Mouse (Mus musculus) natural killer cell, adult 2 months (primary cell): Measurements from ENCODE around the gene Myoc.
A peak's percentile ranks its signal among the peaks of the same experiment; 100 is the strongest.
"Not testable (repeated sequence)": the region's sequence is repeated elsewhere in the genome, so short reads cannot be mapped to it uniquely, and the experiment has no call there.

Experiments
- DNase-seq, 2 experiments: peaks; one replicate each; pipeline ENCODE4 v3.0.0; 2022; ENCODE audit warnings: low spot score in 2 of 2

Gene Myoc

GRCm38 (mm10) chr1:162639051-162639750 lies at the start of gene Myoc:
Gene Myoc (plus strand): TSS chr1:162639155.
- no peak for DNase-seq

- DNase-seq: no peak
Measured at GRCm38 (mm10) chr1:162589443-162589842, 49.5 kb upstream of the Myoc start.

- no peak for DNase-seq
Measured at GRCm38 (mm10) chr1:162590415-162590997, 48.4 kb upstream of the Myoc start.

- no peak for DNase-seq
Measured at GRCm38 (mm10) chr1:162597379-162598102, 41.4 kb upstream of the Myoc start.

GRCm38 (mm10) chr1:162599617-162600016 lies 39.3 kb upstream of the Myoc start:
- DNase-seq: no peak

GRCm38 (mm10) chr1:162601288-162601687 lies 37.7 kb upstream of the Myoc start:
- DNase-seq: no peak

- DNase-seq: no peak
Measured at GRCm38 (mm10) chr1:162608127-162608526, 30.8 kb upstream of the Myoc start.

- no peak for DNase-seq
Measured at GRCm38 (mm10) chr1:162609633-162610250, 29.2 kb upstream of the Myoc start.

GRCm38 (mm10) chr1:162611191-162611590 lies 27.8 kb upstream of the Myoc start:
- no peak for DNase-seq

- DNase-seq: peak; percentile 15 to 27
Measured at GRCm38 (mm10) chr1:162615511-162615910, 23.4 kb upstream of the Myoc start.

- DNase-seq: no peak
Measured at GRCm38 (mm10) chr1:162620487-162620886, 18.5 kb upstream of the Myoc start.

GRCm38 (mm10) chr1:162623895-162624294 lies 15.1 kb upstream of the Myoc start:
- DNase-seq: no peak

- peak; percentile 21 to 39 for DNase-seq
Measured at GRCm38 (mm10) chr1:162625229-162625628, 13.7 kb upstream of the Myoc start.

GRCm38 (mm10) chr1:162627821-162628220 lies 11.1 kb upstream of the Myoc start:
- not testable (repeated sequence) for DNase-seq

- not testable (repeated sequence) for DNase-seq
Measured at GRCm38 (mm10) chr1:162628326-162628725, 10.6 kb upstream of the Myoc start.

GRCm38 (mm10) chr1:162635291-162635931 lies 3.5 kb upstream of the Myoc start:
- DNase-seq: not testable (repeated sequence)

- no peak for DNase-seq
Measured at GRCm38 (mm10) chr1:162636516-162636915, 2.4 kb upstream of the Myoc start.

GRCm38 (mm10) chr1:162638535-162638934 lies 420 bp upstream of the Myoc start:
- DNase-seq: no peak

GRCm38 (mm10) chr1:162639861-162640260 lies 906 bp downstream of the Myoc start:
- DNase-seq: no peak

GRCm38 (mm10) chr1:162642591-162642990 lies 3.6 kb downstream of the Myoc start:
- no peak for DNase-seq

- DNase-seq: no peak
Measured at GRCm38 (mm10) chr1:162643752-162644151, 4.8 kb downstream of the Myoc start.
